Comparison of ENCODE assay signal across 8 mouse cellular contexts in genomic region chr5:72796186-72796613, GRCm38 (mm10). TPM values are rescaled to one million over a fixed set of nuclear protein-coding genes. Genes with fewer than 3 reads are reported as not detected.
DNase-seq lines count a peak whose midpoint lies in the region; ATAC-seq lines count a peak whose summit lies in the region.

No protein-coding gene starts in this region.

- peaks cover 10% of the 10 kb centered on the region; the same call in 1 of the 2 replicates for H3K4me1 ChIP-seq in hindbrain, embryonic 10.5 days (replicated peaks)
- H3K4me1 ChIP-seq in hindbrain, embryonic 11.5 days (replicated peaks; ENCODE audit: control insufficient read depth, insufficient read depth, low read length) = no peaks in the 10 kb centered on the region
- peaks cover 11% of the 10 kb centered on the region for H3K4me1 ChIP-seq in heart, embryonic 11.5 days (ENCODE audit: control insufficient read depth, insufficient read depth, low read length)

- 62% methylated on average over 14 of the region's 14 CpGs for WGBS in hindbrain, embryonic 10.5 days
- 51% methylated on average over 14 of the region's 14 CpGs for WGBS in hindbrain, embryonic 11.5 days
- 35% methylated on average over 14 of the region's 14 CpGs for WGBS in heart, embryonic 11.5 days (ENCODE audit: insufficient replicate concordance)

- no peaks in the 10 kb centered on the region for H3K27me3 ChIP-seq in hindbrain, embryonic 10.5 days (ENCODE audit: insufficient read depth, poor library complexity, severe bottlenecking)
- no peaks in the 10 kb centered on the region for H3K27me3 ChIP-seq in hindbrain, embryonic 11.5 days (ENCODE audit: control insufficient read depth, insufficient read depth, low read length)
- H3K27me3 ChIP-seq in heart, embryonic 11.5 days (ENCODE audit: control insufficient read depth, insufficient read depth, low read length) = no peaks in the 10 kb centered on the region

- ATAC-seq in hindbrain, embryonic 11.5 days (ENCODE audit: low FRiP score) = no peak
- 0 out of 2 replicates have a peak, but pooled peaks have one; percentile 20 for ATAC-seq in heart, embryonic 11.5 days (replicated peaks; ENCODE audit: insufficient number of reproducible peaks, low FRiP score, low TSS enrichment)
- ATAC-seq in megakaryocyte-erythroid progenitor cell, adult 5-6 weeks (replicated peaks; ENCODE audit: low FRiP score, low TSS enrichment, poor library complexity, severe bottlenecking) = peak; percentile 64

- H3K9ac ChIP-seq in hindbrain, embryonic 11.5 days (ENCODE audit: low read depth, low read length) = no peak overlapping the region
- peak overlapping the region; percentile 66 for H3K9ac ChIP-seq in heart, embryonic 11.5 days (ENCODE audit: low read depth, low read length)

- no peaks in the 10 kb centered on the region for H3K9me3 ChIP-seq in hindbrain, embryonic 10.5 days
- H3K9me3 ChIP-seq in hindbrain, embryonic 11.5 days (ENCODE audit: control insufficient read depth, low read length) = no peaks in the 10 kb centered on the region
- no peaks in the 10 kb centered on the region for H3K9me3 ChIP-seq in heart, embryonic 11.5 days (replicated peaks; ENCODE audit: control insufficient read depth, low read length)

- peak overlapping the region; percentile 29 for H3K4me3 ChIP-seq in hindbrain, embryonic 10.5 days
- no peak overlapping the region for H3K4me3 ChIP-seq in hindbrain, embryonic 11.5 days (ENCODE audit: low read depth, low read length)
- H3K4me3 ChIP-seq in heart, embryonic 11.5 days (ENCODE audit: low read depth, low read length) = peak overlapping the region; percentile 29

- H3K36me3 ChIP-seq in hindbrain, embryonic 10.5 days = no peaks in the 10 kb centered on the region
- no peaks in the 10 kb centered on the region for H3K36me3 ChIP-seq in hindbrain, embryonic 11.5 days (ENCODE audit: control insufficient read depth, insufficient read depth, low read length)
- no peaks in the 10 kb centered on the region for H3K36me3 ChIP-seq in heart, embryonic 11.5 days (ENCODE audit: control insufficient read depth, insufficient read depth, low read length)

- peak overlapping the region; percentile 53 for H3K27ac ChIP-seq in hindbrain, embryonic 10.5 days
- H3K27ac ChIP-seq in hindbrain, embryonic 11.5 days (ENCODE audit: low read depth, low read length) = no peak overlapping the region
- peak overlapping the region; percentile 70 for H3K27ac ChIP-seq in heart, embryonic 11.5 days (ENCODE audit: low read depth, low read length)

- peak; percentile 16 for DNase-seq in hindbrain, embryonic 10.5 days (ENCODE audit: low spot score)
- no peak for DNase-seq in hindbrain, embryonic 11.5 days (ENCODE audit: low spot score)
- DNase-seq in Muller cell, postnatal 12 days (ENCODE audit: inconsistent ontology term) = peak; percentile 39
- DNase-seq in kidney, postnatal 25 days = peak; percentile 28 to 40
- no peak for DNase-seq in thymus, postnatal 10 days (ENCODE audit: low spot score in 2 of 2)
- no peak for DNase-seq in embryo, embryonic 10 days (ENCODE audit: low spot score)

- H3K4me2 ChIP-seq in hindbrain, embryonic 11.5 days (replicated peaks; ENCODE audit: low read depth, low read length) = no peak overlapping the region
- H3K4me2 ChIP-seq in heart, embryonic 11.5 days = peak overlapping the region; percentile 56

RNA-seq across cellular contexts. Expression of gene Txk, which starts 43.6 kb away (rescaled TPM):
- not detected in 2 replicates for polyA plus RNA-seq in hindbrain, embryonic 10.5 days (2016; fragmentation: Nextera tagmentation; extraction: Ambion mirVana)
- not detected in 2 replicates for polyA plus RNA-seq in hindbrain, embryonic 11.5 days (2014; fragmentation: Nextera tagmentation; extraction: Ambion mirVana)
- 0.04 TPM in 1 of 2 replicates, not detected in the other for polyA plus RNA-seq in heart, embryonic 11.5 days (2014; fragmentation: Nextera tagmentation; extraction: Ambion mirVana)
- 0.96 and 7.8 TPM in 2 replicates for total RNA-seq in megakaryocyte-erythroid progenitor cell, adult 5-6 weeks (2014; fragmentation: Nextera tagmentation)
- 0.15 and 1.2 TPM in 2 replicates for total RNA-seq in megakaryocyte-erythroid progenitor cell, adult 5-6 weeks (2017)

Comparison
In these comparisons a context has a peak if more than half of its experiments do, and no peak if none do; other contexts are left out.
1. DNase-seq: peak in hindbrain, embryonic 10.5 days (single experiment), Muller cell, postnatal 12 days (single experiment) and kidney, postnatal 25 days (2 of 2); none in hindbrain, embryonic 11.5 days (single experiment), thymus, postnatal 10 days (0 of 2) and embryo, embryonic 10 days (single experiment).